Mouse (Mus musculus): ENCODE measurements around the gene Gan. TPM values are rescaled to one million over a fixed set of nuclear protein-coding genes. Genes with fewer than 3 reads are reported as not detected.

Gan gene
- total and polyA plus RNA-seq, 3 experiments: 1.8 to 11.7 (median 5.0) TPM

- no peak overlapping the region for H3K4me3 ChIP-seq (ENCODE audit: low read depth, low read length)
- DNase-seq (ENCODE audit: low spot score): no peak
- peaks cover 36% of the 10 kb centered on the region for H3K4me1 ChIP-seq (ENCODE audit: insufficient read depth, low read depth, low read length)
These were observed 42.4 kb downstream of the Gan start for GRCm38 (mm10) chr8:117200346-117200745.

GRCm38 (mm10) chr8:117200803-117201202 is 42.9 kb downstream of the Gan start:
- Histone ChIP-seq H3K4me3 (ENCODE audit: low read depth, low read length) (no peak overlapping the region), H3K4me1 (ENCODE audit: insufficient read depth, low read depth, low read length) (peaks cover 36% of the 10 kb centered on the region), H3K36me3 (replicated peaks) (peaks cover 93% of the 10 kb centered on the region), H3K9me3 (replicated peaks) (no peaks in the 10 kb centered on the region), H3K27me3 (ENCODE audit: insufficient read depth, low read length) (no peaks in the 10 kb centered on the region)
- ATAC-seq (ENCODE audit: extremely low read depth, insufficient number of reproducible peaks, low FRiP score, poor library complexity, severe bottlenecking) (no peak), DNase-seq (ENCODE audit: low spot score) (no peak)
- no peak for TF ChIP-seq POLR2AphosphoS5 (IDR thresholded peaks at IDR 0.05; ENCODE audit: insufficient replicate concordance, low read depth, low read length)
- no peak for TF ChIP-seq GATA1 (IDR thresholded peaks at IDR 0.05; ENCODE audit: borderline replicate concordance, low read length)
- no peak for TF ChIP-seq CTCF (IDR thresholded peaks at IDR 0.05; ENCODE audit: low read depth, low read length)
- TF ChIP-seq TAL1 (conservative IDR thresholded peaks at IDR 0.05; ENCODE audit: low read depth, low read length): no peak
- TF ChIP-seq GATA2 (IDR thresholded peaks at IDR 0.05; ENCODE audit: borderline replicate concordance, low read depth, low read length): no peak

More at GRCm38 (mm10) chr8:117200346-117200745, 42.4 kb downstream of the Gan start:
- no peak for ATAC-seq (ENCODE audit: extremely low read depth, insufficient number of reproducible peaks, low FRiP score, poor library complexity, severe bottlenecking)
- Histone ChIP-seq H3K9me3 (replicated peaks) (no peaks in the 10 kb centered on the region), H3K27me3 (ENCODE audit: insufficient read depth, low read length) (no peaks in the 10 kb centered on the region), H3K36me3 (replicated peaks) (peaks cover 94% of the 10 kb centered on the region)
- TF ChIP-seq GATA1 (IDR thresholded peaks at IDR 0.05; ENCODE audit: borderline replicate concordance, low read length): no peak
- no peak for TF ChIP-seq POLR2AphosphoS5 (IDR thresholded peaks at IDR 0.05; ENCODE audit: insufficient replicate concordance, low read depth, low read length)
- TF ChIP-seq CTCF (IDR thresholded peaks at IDR 0.05; ENCODE audit: low read depth, low read length): no peak
- TF ChIP-seq TAL1 (conservative IDR thresholded peaks at IDR 0.05; ENCODE audit: low read depth, low read length): no peak

- ATAC-seq (ENCODE audit: extremely low read depth, insufficient number of reproducible peaks, low FRiP score, poor library complexity, severe bottlenecking) (no peak), DNase-seq (ENCODE audit: low spot score) (no peak)
- H3K27me3 ChIP-seq (ENCODE audit: insufficient read depth, low read length): no peaks in the 10 kb centered on the region
- TF ChIP-seq GATA1 (IDR thresholded peaks at IDR 0.05; ENCODE audit: borderline replicate concordance, low read length): no peak
- no peak for TF ChIP-seq GATA2 (IDR thresholded peaks at IDR 0.05; ENCODE audit: borderline replicate concordance, low read depth, low read length)
- no peak for TF ChIP-seq CTCF (IDR thresholded peaks at IDR 0.05; ENCODE audit: low read depth, low read length)
- TF ChIP-seq TAL1 (conservative IDR thresholded peaks at IDR 0.05; ENCODE audit: low read depth, low read length): no peak
- TF ChIP-seq POLR2AphosphoS5 (IDR thresholded peaks at IDR 0.05; ENCODE audit: insufficient replicate concordance, low read depth, low read length): no peak
- no peak overlapping the region for H3K4me3 ChIP-seq (ENCODE audit: low read depth, low read length)
- no peaks in the 10 kb centered on the region for H3K9me3 ChIP-seq (replicated peaks)
- H3K36me3 ChIP-seq (replicated peaks): peaks cover 92% of the 10 kb centered on the region
- H3K4me1 ChIP-seq (ENCODE audit: insufficient read depth, low read depth, low read length): peaks cover 32% of the 10 kb centered on the region
These were observed 43.5 kb downstream of the Gan start for GRCm38 (mm10) chr8:117201221-117202017.

GRCm38 (mm10) chr8:117203085-117203484 is 45.1 kb downstream of the Gan start:
- DNase-seq (ENCODE audit: low spot score) (no peak), ATAC-seq (ENCODE audit: extremely low read depth, insufficient number of reproducible peaks, low FRiP score, poor library complexity, severe bottlenecking) (no peak)
- Histone ChIP-seq H3K27me3 (ENCODE audit: insufficient read depth, low read length) (no peaks in the 10 kb centered on the region), H3K9me3 (replicated peaks) (no peaks in the 10 kb centered on the region), H3K4me3 (ENCODE audit: low read depth, low read length) (no peak overlapping the region), H3K36me3 (replicated peaks) (peaks cover 87% of the 10 kb centered on the region), H3K4me1 (ENCODE audit: insufficient read depth, low read depth, low read length) (peaks cover 22% of the 10 kb centered on the region)
- no peak for TF ChIP-seq CTCF (IDR thresholded peaks at IDR 0.05; ENCODE audit: low read depth, low read length)
- TF ChIP-seq TAL1 (conservative IDR thresholded peaks at IDR 0.05; ENCODE audit: low read depth, low read length): no peak
- no peak for TF ChIP-seq GATA1 (IDR thresholded peaks at IDR 0.05; ENCODE audit: borderline replicate concordance, low read length)
- TF ChIP-seq GATA2 (IDR thresholded peaks at IDR 0.05; ENCODE audit: borderline replicate concordance, low read depth, low read length): no peak
- no peak for TF ChIP-seq POLR2AphosphoS5 (IDR thresholded peaks at IDR 0.05; ENCODE audit: insufficient replicate concordance, low read depth, low read length)

GRCm38 (mm10) chr8:117205884-117206283 is 47.9 kb downstream of the Gan start:
- DNase-seq (ENCODE audit: low spot score): no peak
- no peak overlapping the region for H3K4me3 ChIP-seq (ENCODE audit: low read depth, low read length)
- TF ChIP-seq CTCF (IDR thresholded peaks at IDR 0.05; ENCODE audit: low read depth, low read length) (no peak), GATA1 (IDR thresholded peaks at IDR 0.05; ENCODE audit: borderline replicate concordance, low read length) (no peak), POLR2AphosphoS5 (IDR thresholded peaks at IDR 0.05; ENCODE audit: insufficient replicate concordance, low read depth, low read length) (no peak), GATA2 (IDR thresholded peaks at IDR 0.05; ENCODE audit: borderline replicate concordance, low read depth, low read length) (no peak), TAL1 (conservative IDR thresholded peaks at IDR 0.05; ENCODE audit: low read depth, low read length) (no peak)
- H3K27me3 ChIP-seq (ENCODE audit: insufficient read depth, low read length): no peaks in the 10 kb centered on the region
- peaks cover 88% of the 10 kb centered on the region for H3K36me3 ChIP-seq (replicated peaks)
- H3K4me1 ChIP-seq (ENCODE audit: insufficient read depth, low read depth, low read length): peaks cover 9% of the 10 kb centered on the region
- H3K9me3 ChIP-seq (replicated peaks): no peaks in the 10 kb centered on the region
- ATAC-seq (ENCODE audit: extremely low read depth, insufficient number of reproducible peaks, low FRiP score, poor library complexity, severe bottlenecking): no peak

- TF ChIP-seq POLR2AphosphoS5 (IDR thresholded peaks at IDR 0.05; ENCODE audit: insufficient replicate concordance, low read depth, low read length) (no peak), TAL1 (conservative IDR thresholded peaks at IDR 0.05; ENCODE audit: low read depth, low read length) (no peak)
- Histone ChIP-seq H3K4me3 (ENCODE audit: low read depth, low read length) (no peak overlapping the region), H3K9me3 (replicated peaks) (no peaks in the 10 kb centered on the region), H3K36me3 (replicated peaks) (peaks cover 88% of the 10 kb centered on the region), H3K27me3 (ENCODE audit: insufficient read depth, low read length) (no peaks in the 10 kb centered on the region), H3K4me1 (ENCODE audit: insufficient read depth, low read depth, low read length) (peaks cover 3% of the 10 kb centered on the region)
- DNase-seq (ENCODE audit: low spot score) (no peak), ATAC-seq (ENCODE audit: extremely low read depth, insufficient number of reproducible peaks, low FRiP score, poor library complexity, severe bottlenecking) (no peak)
These were observed 48.7 kb downstream of the Gan start for GRCm38 (mm10) chr8:117206636-117207035.

All from G1E (cell line).